Comparison of ENCODE assay signal across 23 mouse cellular contexts in genomic region chr3:89432606-89433005, GRCm38 (mm10).
"Had no signal": no experiment of that assay in that cellular context is flagged by ENCODE, and none has a peak within 500 bp of the region (broad histone marks: within the 10 kb centered on the region; RNA-seq: fewer than 3 reads in every experiment).

No protein-coding gene starts in this region.

- H3K9ac ChIP-seq: hindbrain, embryonic 13.5 days; hindbrain, embryonic 15.5 days; kidney, embryonic 15.5 days; limb, embryonic 13.5 days; limb, embryonic 15.5 days; liver, embryonic 14.5 days had no signal

- H3K27ac ChIP-seq: heart, embryonic 10.5 days; hindbrain, embryonic 13.5 days; hindbrain, embryonic 15.5 days; hindbrain, postnatal 0 days; kidney, embryonic 15.5 days; kidney, postnatal 0 days; limb, embryonic 13.5 days; limb, embryonic 15.5 days; liver, embryonic 14.5 days had no signal

- H3K4me3 ChIP-seq: heart, embryonic 10.5 days; hindbrain, embryonic 13.5 days; hindbrain, embryonic 15.5 days; kidney, embryonic 15.5 days; limb, embryonic 13.5 days; limb, embryonic 15.5 days had no signal

- DNase-seq: gastrocnemius, postnatal 10 days; heart, adult 18-20 months; heart, postnatal 10 days; heart, postnatal 36 days; kidney, adult 11 months; kidney, adult 2 months; kidney, adult 9 months; kidney, postnatal 14 days; kidney, postnatal 36 days; layer of hippocampus, adult 9-11 months; layer of hippocampus, postnatal 36 days; left cerebral cortex, postnatal 4 days; lung, adult 18-20 months had no signal

- H3K27me3 ChIP-seq: hindbrain, embryonic 13.5 days; hindbrain, embryonic 15.5 days; kidney, embryonic 15.5 days; limb, embryonic 13.5 days; limb, embryonic 15.5 days had no signal

- ATAC-seq: hindbrain, postnatal 0 days; intestine, embryonic 16.5 days had no signal

- H3K4me2 ChIP-seq: hindbrain, embryonic 13.5 days; kidney, embryonic 15.5 days; limb, embryonic 15.5 days had no signal

- H3K9me3 ChIP-seq: heart, embryonic 10.5 days; hindbrain, embryonic 13.5 days; hindbrain, embryonic 15.5 days; kidney, embryonic 15.5 days; limb, embryonic 13.5 days; limb, embryonic 15.5 days had no signal
